Mouse (Mus musculus) left cerebral cortex, adult 2 months (tissue): ENCODE measurements around the gene Cyp27b1. TPM values are rescaled to one million over a fixed set of nuclear protein-coding genes. Genes with fewer than 3 reads are reported as not detected.

Experiments used
- DNase-seq, 2 experiments: peaks; one replicate each; pipeline ENCODE4 v3.0.0; 2021 to 2022; ENCODE audit warnings: low spot score in 2 of 2, mixed read lengths in 1 of 2; ENCODE audit errors: extremely low spot score in 1 of 2
- H3K27ac ChIP-seq: fragments of 200-600 bp; 2 replicates; pipeline ENCODE4 v1.8.1; 2022
- H3K4me3 ChIP-seq: fragments of 200-600 bp; 2 replicates; pipeline ENCODE4 v1.8.1; 2022
- CTCF ChIP-seq: fragments of 200-600 bp; IDR thresholded peaks from 2 replicates; pipeline ENCODE4 v1.8.1; 2022; ENCODE audit warnings: antibody characterized with exemption, mild to moderate bottlenecking, moderate library complexity
- intact Hi-C: fragments of 180-260 bp; cut with DNase I; formaldehyde crosslinking; loops from one replicate; pipeline ENCODE4 v1.15.1; 2025
- long read RNA-seq, 2 experiments: library from polyadenylated mRNA; stranded (forward); transcript quantifications; one replicate each; pipeline ENCODE4 v2.0.0; 2021; ENCODE audit warnings: borderline mapping rate in 2 of 2
- total RNA-seq, 2 experiments: library from RNA; stranded (reverse); gene quantifications; 2 replicates each; pipeline ENCODE4 v1.2.3; 2021

Gene Cyp27b1
- total RNA-seq = under 1 TPM; 0.36 to 0.77 TPM
- long read RNA-seq, experiment 1 = 0 reads
- long read RNA-seq, experiment 2 = 0 reads

DNA sequence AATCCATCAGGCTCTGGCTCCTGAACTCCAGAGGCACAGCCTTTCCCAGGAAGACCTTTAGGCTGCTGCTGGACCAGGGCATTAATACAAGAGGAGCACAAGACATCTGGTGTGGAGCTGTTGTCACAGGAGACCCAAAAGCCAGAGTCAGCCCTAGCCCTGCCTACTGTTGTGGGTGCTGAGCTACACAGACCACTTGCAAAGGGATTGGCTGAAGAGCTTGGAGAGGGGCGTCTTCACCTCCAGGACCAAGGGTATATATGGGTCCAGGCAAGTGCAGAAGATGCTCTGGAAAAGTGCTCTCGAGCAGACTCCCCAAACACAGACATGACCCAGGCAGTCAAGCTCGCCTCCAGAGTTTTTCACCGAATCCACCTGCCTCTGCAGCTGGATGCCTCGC lies at the start of gene Cyp27b1:
Gene Cyp27b1, plus strand, starts transcription at position 297 of the 400 bp plus-strand sequence.
- H3K27ac ChIP-seq = no peak within 1 kb of the TSS
- H3K4me3 ChIP-seq = no peak within 1 kb of the TSS
- intact Hi-C loops = no loop called here
- TF ChIP-seq CTCF = no peak
- no peak for DNase-seq

DNA sequence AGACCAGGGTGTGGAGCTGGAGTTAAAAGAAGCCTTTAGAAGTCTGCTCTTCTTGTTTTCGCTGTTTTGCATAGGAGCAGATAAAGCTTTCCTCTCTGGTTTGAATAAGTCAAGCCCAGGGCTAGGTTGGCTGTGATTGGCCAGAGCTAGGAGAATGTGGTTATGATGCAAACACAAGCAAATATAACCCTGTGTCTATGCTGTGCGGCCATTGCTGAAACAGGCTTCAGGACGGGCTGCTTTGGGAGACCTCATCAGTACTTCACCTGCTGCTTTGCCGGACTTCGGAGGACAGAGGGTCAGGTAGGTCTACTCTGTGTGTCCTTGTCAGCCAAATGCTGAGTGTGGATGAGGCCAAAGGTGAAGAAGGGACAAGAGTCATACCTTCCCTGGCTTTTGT lies 47.5 kb upstream of the Cyp27b1 start, which contains the start of gene Avil:
Gene Avil, plus strand, starts transcription at position 181 of the 400 bp plus-strand sequence.
- no peak for DNase-seq
- no peak for TF ChIP-seq CTCF
- H3K4me3 ChIP-seq = no peak within 1 kb of the TSS
- no peak within 1 kb of the TSS for H3K27ac ChIP-seq
- intact Hi-C loops = no loop called here

DNA sequence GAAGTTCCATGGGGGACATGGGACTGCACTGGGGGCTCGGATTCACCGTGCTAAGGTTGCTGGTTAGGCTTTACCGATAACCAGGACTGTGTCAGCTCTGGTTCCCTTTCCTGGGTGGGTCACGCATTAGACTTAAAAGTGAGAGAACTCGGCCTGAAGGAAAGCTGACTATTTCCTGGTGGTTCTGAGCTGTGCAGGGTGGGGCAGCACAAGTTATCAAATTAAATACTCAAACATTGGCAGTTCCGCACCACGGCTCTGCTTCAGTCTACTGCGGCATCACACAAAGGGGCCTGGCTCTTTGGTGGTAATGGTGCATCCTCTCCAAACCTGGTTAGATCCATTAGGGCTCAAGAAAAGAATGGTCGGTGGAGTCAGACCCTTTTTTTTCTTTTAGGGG lies 46.8 kb upstream of the Cyp27b1 start:
- Histone ChIP-seq H3K4me3 (no peak overlapping the region), H3K27ac (no peak overlapping the region)
- intact Hi-C loops = no loop called here
- DNase-seq = no peak
- no peak for TF ChIP-seq CTCF

DNA sequence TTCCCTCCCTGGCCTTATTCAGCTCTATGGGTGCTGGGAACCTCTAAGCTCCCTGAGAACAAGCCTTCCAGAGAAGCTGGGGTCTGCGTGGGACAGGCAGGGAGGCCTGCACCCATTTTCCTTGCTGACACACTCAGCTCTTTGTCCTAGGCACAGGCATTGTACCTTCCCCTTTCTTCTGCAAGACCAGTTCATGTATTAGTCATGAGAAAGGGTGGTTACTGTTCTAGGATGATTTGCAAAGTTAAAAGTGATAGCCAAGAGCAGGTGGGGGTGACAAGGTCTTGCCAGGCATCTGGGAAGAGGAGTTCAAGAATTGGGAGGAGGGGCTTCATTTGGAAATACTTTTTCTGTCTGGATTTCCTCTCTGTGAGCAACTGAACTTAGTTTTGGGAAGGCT lies 46.0 kb upstream of the Cyp27b1 start:
- DNase-seq = no peak
- H3K4me3 ChIP-seq = no peak overlapping the region
- intact Hi-C loops = no loop called here
- no peak overlapping the region for H3K27ac ChIP-seq
- TF ChIP-seq CTCF = no peak

DNA sequence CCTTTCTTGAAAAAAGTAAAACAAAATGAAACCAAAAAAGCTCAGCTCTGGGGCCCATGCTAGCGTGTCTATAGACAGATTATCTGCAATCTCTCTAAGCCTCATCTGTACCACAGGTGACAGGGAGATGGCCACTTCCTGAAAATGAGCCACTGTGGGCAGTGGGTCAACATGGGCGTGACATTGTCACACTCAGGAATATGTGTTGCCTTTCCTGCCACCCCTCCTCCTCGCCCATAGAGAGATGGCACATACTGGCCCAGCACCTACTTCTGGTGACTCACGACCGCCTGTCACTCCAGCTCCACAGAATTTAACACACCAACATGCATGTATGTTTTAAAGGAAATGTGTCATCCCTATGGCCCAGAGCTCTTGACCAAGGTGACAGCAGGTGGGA lies 45.3 kb upstream of the Cyp27b1 start:
- DNase-seq = no peak
- intact Hi-C loops = no loop called here
- Histone ChIP-seq H3K27ac (no peak overlapping the region), H3K4me3 (no peak overlapping the region)
- no peak for TF ChIP-seq CTCF

DNA sequence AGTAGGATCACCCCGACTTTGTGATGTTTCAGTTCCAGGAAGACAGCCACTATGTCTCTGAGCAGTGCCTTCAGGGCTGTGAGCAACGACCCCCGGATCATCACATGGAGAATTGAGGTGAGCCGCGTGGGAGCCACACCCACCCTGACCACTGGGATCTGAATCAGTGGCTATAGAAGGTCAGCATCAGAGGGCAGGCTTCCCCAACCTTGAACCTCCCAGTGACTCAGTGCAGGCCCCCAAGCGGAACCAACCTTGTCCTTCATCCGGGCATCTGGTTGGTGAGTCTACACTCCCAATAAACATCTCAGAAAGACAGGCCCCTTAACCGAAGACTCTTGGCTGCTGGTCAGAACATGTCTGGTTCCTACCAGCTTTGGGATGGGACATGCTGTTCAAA lies 44.7 kb upstream of the Cyp27b1 start:
- no peak for TF ChIP-seq CTCF
- H3K4me3 ChIP-seq = no peak overlapping the region
- H3K27ac ChIP-seq = no peak overlapping the region
- intact Hi-C loops = no loop called here
- no peak for DNase-seq

DNA sequence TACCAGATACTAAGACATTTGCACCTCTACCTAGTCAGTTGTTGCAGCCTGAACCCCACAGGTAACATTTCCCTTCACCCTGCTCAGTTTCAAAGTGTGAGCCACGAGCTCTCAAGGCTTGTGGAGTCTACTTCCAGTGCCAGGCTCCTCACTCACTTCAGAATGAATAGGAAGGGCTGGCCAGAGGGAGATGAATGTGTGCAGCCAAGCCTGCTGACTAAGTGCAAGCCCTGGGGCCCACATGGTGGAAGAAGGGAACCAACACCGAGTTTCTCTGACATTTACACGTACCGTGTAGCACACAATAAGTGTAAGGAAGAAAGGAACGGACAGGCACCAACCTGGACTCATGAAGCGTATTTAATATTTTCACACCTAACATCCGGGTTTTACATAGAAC lies 44.2 kb upstream of the Cyp27b1 start:
- H3K4me3 ChIP-seq = no peak overlapping the region
- DNase-seq = no peak
- TF ChIP-seq CTCF = no peak
- intact Hi-C loops = no loop called here
- H3K27ac ChIP-seq = no peak overlapping the region

DNA sequence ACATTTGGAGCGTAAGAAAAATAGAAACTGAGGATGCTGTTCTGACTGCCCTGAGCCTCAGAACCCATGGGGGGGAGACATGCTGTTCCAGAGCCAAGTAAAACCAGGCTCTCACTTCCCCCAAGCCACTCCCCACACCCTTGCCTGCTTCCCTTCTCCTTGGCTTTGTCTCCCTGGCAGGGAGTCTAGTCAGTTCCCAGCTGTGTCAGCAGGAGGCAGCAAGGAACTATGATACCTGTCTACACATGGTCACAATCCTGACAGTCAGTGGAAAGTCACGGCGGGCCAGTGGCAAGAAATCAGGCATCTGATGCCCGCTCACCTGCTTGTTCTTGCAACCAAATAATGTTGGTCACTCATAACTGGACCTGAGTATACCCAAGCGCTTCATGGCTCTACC lies 31.6 kb upstream of the Cyp27b1 start:
- intact Hi-C loops = no loop called here
- H3K27ac ChIP-seq = no peak overlapping the region
- DNase-seq = no peak
- peak; percentile 14 for TF ChIP-seq CTCF
- H3K4me3 ChIP-seq = no peak overlapping the region

DNA sequence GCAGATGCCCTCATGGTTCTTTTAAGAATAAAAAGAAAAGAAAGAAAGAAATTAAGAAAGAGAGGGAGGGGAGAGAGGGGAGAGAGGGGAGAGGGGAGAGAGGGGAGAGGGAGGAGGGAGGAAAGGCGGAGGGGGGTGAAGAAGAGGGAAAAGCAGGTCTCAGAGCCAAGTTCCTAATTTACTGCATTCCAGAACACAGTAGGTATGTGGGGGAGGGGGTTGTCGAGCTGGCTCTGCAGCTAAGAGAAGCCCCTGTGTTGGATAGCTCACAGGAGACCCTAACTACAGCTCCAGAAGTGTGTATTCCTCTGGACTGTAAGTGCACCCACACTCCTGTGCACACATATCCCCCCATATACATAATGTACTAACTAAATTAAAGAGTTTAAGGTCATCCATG lies 31.0 kb upstream of the Cyp27b1 start:
- intact Hi-C loops = no loop called here
- DNase-seq = no peak
- TF ChIP-seq CTCF = no peak

DNA sequence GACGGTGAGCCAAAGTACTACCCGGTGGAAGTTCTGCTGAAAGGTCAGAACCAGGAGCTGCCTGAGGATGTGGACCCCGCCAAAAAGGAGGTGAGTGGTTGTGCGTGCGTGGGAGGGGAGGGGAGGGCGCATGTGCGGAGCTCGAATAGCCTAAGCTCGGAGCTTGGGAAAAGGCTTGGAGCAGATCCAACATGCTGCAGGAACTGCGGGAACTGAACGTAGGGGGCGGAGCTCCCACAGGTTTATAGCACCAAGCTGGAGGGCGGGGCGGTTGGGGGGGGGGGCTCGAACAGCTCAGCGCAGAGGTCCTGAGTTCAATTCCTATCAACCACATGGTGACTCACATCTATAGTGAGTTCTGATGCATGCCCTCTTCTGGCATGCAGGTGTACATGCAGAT lies 29.6 kb upstream of the Cyp27b1 start:
- Histone ChIP-seq H3K27ac (no peak overlapping the region), H3K4me3 (no peak overlapping the region)
- no peak for DNase-seq
- TF ChIP-seq CTCF = no peak
- intact Hi-C loops = no loop called here

More for the DNA sequence above, 31.0 kb upstream of the Cyp27b1 start:
- no peak overlapping the region for H3K27ac ChIP-seq
- H3K4me3 ChIP-seq = no peak overlapping the region

DNA sequence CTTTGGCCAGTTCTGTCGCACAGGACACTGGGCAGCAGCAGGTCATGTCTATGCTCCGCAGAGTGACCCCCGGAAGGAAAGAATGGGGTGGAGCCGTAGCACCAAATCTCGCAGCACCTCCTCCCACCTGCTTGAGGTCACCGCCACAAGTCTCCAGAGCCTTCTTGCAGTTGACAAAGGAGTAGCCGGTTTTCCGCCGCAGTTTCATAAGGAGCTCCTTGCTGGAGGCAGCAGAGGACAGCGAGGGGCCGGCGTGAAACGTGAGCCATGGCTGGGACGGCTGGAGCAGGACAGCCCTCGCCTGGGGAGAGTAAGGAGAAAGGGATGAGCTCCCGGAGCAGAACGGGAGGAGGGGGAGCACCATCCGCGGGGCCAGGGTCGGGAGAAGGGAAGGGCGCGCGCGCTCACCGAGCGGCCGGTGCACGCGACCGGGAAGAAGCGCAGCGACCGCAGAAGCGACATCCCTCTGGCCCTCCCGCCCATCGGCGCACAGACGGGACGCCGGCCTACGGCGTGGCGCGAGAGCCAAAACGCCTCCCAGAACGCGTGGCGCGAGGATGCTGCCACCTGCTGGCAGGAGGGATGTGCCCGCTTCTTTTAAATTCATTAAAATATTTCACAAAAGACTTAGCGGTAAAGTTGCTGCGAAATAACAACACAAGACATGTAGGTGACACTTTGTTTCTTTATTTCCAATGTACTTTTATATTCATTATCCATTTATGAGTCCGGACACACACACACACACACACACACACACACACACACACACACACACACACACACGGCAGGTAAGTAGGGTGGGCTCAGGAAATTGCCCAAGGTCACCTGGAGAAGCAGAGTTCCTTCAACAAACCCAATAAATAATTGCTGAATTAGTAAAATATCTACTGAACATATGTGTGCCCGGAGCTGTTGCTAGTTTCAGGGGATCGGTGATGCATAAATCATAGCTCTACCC lies 17.4 kb upstream of the Cyp27b1 start, which contains the start of gene Tsfm:
Gene Tsfm, minus strand, starts transcription at position 505 of the 961 bp plus-strand sequence.
- intact Hi-C loops = loop anchor here (1.0 to 2.0 kb wide), 2 partner anchors 40 to 111 kb away; no protein-coding TSS in a partner anchor
- TF ChIP-seq CTCF = peak; percentile 97
- H3K27ac ChIP-seq = peak within 1 kb of the TSS; percentile 79

DNA sequence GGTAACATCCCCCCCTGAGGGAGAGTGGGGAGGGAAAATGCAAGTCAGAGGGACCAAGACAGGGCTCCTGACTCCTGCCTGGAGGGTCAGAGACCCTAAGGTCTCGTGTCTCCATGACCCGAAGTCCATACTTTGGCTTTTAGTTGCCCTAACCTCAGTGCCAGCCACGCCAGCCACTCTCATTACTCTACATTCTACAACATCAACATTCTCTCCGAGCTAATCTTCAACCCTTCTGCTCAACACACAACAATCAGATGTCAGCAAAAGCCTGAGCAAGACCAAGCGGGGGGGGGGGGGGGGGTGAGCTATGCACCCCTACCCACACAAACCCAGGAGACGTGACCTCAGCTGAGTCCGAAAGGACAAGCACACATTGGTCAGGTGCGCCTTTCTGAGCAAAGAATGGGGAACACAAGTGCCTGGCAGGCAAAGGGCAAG lies 14.7 kb upstream of the Cyp27b1 start:
- TF ChIP-seq CTCF = no peak
- no peak for DNase-seq
- Histone ChIP-seq H3K4me3 (no peak overlapping the region), H3K27ac (no peak overlapping the region)
- intact Hi-C loops = no loop called here

More for the DNA sequence above, 17.4 kb upstream of the Cyp27b1 start, which contains the start of gene Tsfm:
- DNase-seq = peak; percentile 91 to 96
- peak within 1 kb of the TSS; percentile 88 for H3K4me3 ChIP-seq

DNA sequence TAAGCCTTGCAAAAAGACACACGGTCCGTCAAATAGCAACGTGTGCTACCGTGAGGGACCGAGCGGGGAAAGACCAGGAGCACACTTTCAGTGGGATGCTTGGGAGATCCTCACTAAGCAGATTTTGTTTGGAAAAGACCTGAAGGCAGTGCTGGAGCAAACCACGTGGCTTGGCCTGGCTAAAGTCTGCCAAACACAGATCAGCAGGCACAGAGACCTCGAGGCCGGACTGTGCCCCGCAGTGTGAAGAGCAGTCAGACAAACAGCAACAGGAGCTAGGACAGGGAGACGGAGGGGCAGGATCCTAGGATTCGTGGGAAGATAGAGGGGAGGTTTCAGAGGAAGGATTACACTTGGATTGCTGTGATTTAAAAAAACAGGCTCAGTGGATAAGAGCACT lies 11.8 kb upstream of the Cyp27b1 start:
- DNase-seq = no peak
- no peak for TF ChIP-seq CTCF
- no peak overlapping the region for H3K4me3 ChIP-seq
- H3K27ac ChIP-seq = no peak overlapping the region
- intact Hi-C loops = no loop called here
